Mouse (Mus musculus) megakaryocyte progenitor cell, adult 5-6 weeks (primary cell): ENCODE measurements around the gene Mob3a. TPM values are rescaled to one million over a fixed set of nuclear protein-coding genes. Genes with fewer than 3 reads are reported as not detected.

Experiments
- total RNA-seq, 2 experiments: library from RNA; stranded (forward) in 1 of 2; stranded (reverse) in 1 of 2; fragments of 157-497, 149-512 nt in 1 of 2; fragments of 200-1000 nt in 1 of 2; gene quantifications; 2 replicates each; pipeline versions ENCODE4 v1.2.3 to v1.2.4; 2015 to 2017

Gene Mob3a
- total RNA-seq, 2 experiments from 2014 or later: 31.9 to 39.0 TPM

Other genes starting within 250 kb of the Mob3a start
- gene Onecut3, start 207.1 kb downstream of the Mob3a start, total RNA-seq (2015): not detected in 2 replicates
- not detected in 2 replicates for gene Onecut3, start 207.1 kb downstream of the Mob3a start, total RNA-seq (2017)
- gene Atp8b3, start 162.9 kb downstream of the Mob3a start, total RNA-seq (2015): not detected in 2 replicates
- not detected in 2 replicates for gene Atp8b3, start 162.9 kb downstream of the Mob3a start, total RNA-seq (2017)
- 34.1 and 35.2 TPM in 2 replicates for gene Rexo1, start 140.4 kb downstream of the Mob3a start, total RNA-seq (2015)
- 17.1 and 19.2 TPM in 2 replicates for gene Rexo1, start 140.4 kb downstream of the Mob3a start, total RNA-seq (2017)
- gene Klf16, start 124.7 kb downstream of the Mob3a start, total RNA-seq (2015): 5.3 and 5.4 TPM in 2 replicates
- 4.3 and 6.0 TPM in 2 replicates for gene Klf16, start 124.7 kb downstream of the Mob3a start, total RNA-seq (2017)
- gene Abhd17a, start 111.6 kb downstream of the Mob3a start, total RNA-seq (2015): 59.7 and 79.8 TPM in 2 replicates
- 20.5 and 29.4 TPM in 2 replicates for gene Abhd17a, start 111.6 kb downstream of the Mob3a start, total RNA-seq (2017)
- 25.9 and 27.2 TPM in 2 replicates for gene Scamp4, start 99.1 kb downstream of the Mob3a start, total RNA-seq (2015)
- gene Scamp4, start 99.1 kb downstream of the Mob3a start, total RNA-seq (2017): 11.2 and 15.9 TPM in 2 replicates
- 0.57 and 0.81 TPM in 2 replicates for gene Adat3, start 99.1 kb downstream of the Mob3a start, total RNA-seq (2015)
- 0.08 TPM in 1 of 2 replicates, not detected in the other for gene Adat3, start 99.1 kb downstream of the Mob3a start, total RNA-seq (2017)
- gene Gm49322, start 96.0 kb downstream of the Mob3a start, total RNA-seq (2015): 0.17 and 0.57 TPM in 2 replicates
- 0.61 TPM in 1 of 2 replicates, not detected in the other for gene Gm49322, start 96.0 kb downstream of the Mob3a start, total RNA-seq (2017)
- gene Csnk1g2, start 79.1 kb downstream of the Mob3a start, total RNA-seq (2015): 39.1 and 43.1 TPM in 2 replicates
- 127 and 171 TPM in 2 replicates for gene Csnk1g2, start 79.1 kb downstream of the Mob3a start, total RNA-seq (2017)
- 10.5 and 13.2 TPM in 2 replicates for gene Btbd2, start 44.9 kb downstream of the Mob3a start, total RNA-seq (2015)
- 19.9 and 25.7 TPM in 2 replicates for gene Btbd2, start 44.9 kb downstream of the Mob3a start, total RNA-seq (2017)
- 40.1 and 46.2 TPM in 2 replicates for gene Mknk2, start 23.9 kb downstream of the Mob3a start, total RNA-seq (2015)
- gene Mknk2, start 23.9 kb downstream of the Mob3a start, total RNA-seq (2017): 32.8 and 44.4 TPM in 2 replicates
- gene Izumo4, start 207 bp upstream of the Mob3a start, total RNA-seq (2015): 7.0 and 13.6 TPM in 2 replicates
- 1.7 and 4.3 TPM in 2 replicates for gene Izumo4, start 207 bp upstream of the Mob3a start, total RNA-seq (2017)
- 31.5 and 40.3 TPM in 2 replicates for gene Ap3d1, start 40.3 kb upstream of the Mob3a start, total RNA-seq (2015)
- 34.7 and 48.7 TPM in 2 replicates for gene Ap3d1, start 40.3 kb upstream of the Mob3a start, total RNA-seq (2017)
- gene Dot1l, start 53.2 kb upstream of the Mob3a start, total RNA-seq (2015): 29.2 and 34.8 TPM in 2 replicates
- 9.0 and 9.7 TPM in 2 replicates for gene Dot1l, start 53.2 kb upstream of the Mob3a start, total RNA-seq (2017)
- gene Sf3a2, start 96.2 kb upstream of the Mob3a start, total RNA-seq (2015): 74.9 and 78.4 TPM in 2 replicates
- 11.5 and 19.0 TPM in 2 replicates for gene Sf3a2, start 96.2 kb upstream of the Mob3a start, total RNA-seq (2017)
- 64.8 and 78.7 TPM in 2 replicates for gene Plekhj1, start 96.6 kb upstream of the Mob3a start, total RNA-seq (2015)
- 32.6 and 43.9 TPM in 2 replicates for gene Plekhj1, start 96.6 kb upstream of the Mob3a start, total RNA-seq (2017)
- gene Amh, start 103.3 kb upstream of the Mob3a start, total RNA-seq (2015): not detected in 2 replicates
- 0.14 TPM in 1 of 2 replicates, not detected in the other for gene Amh, start 103.3 kb upstream of the Mob3a start, total RNA-seq (2017)
- not detected in 2 replicates for gene Jsrp1, start 111.5 kb upstream of the Mob3a start, total RNA-seq (2015)
- not detected in 2 replicates for gene Jsrp1, start 111.5 kb upstream of the Mob3a start, total RNA-seq (2017)
- gene Oaz1, start 124.7 kb upstream of the Mob3a start, total RNA-seq (2015): 1,168 and 1,276 TPM in 2 replicates
- gene Oaz1, start 124.7 kb upstream of the Mob3a start, total RNA-seq (2017): 222 and 291 TPM in 2 replicates
- gene Lingo3, start 142.1 kb upstream of the Mob3a start, total RNA-seq (2015): not detected in 2 replicates
- gene Lingo3, start 142.1 kb upstream of the Mob3a start, total RNA-seq (2017): not detected in 2 replicates
- 125 and 137 TPM in 2 replicates for gene Lsm7, start 153.2 kb upstream of the Mob3a start, total RNA-seq (2015)
- gene Lsm7, start 153.2 kb upstream of the Mob3a start, total RNA-seq (2017): 307 and 354 TPM in 2 replicates
- gene Sppl2b, start 153.3 kb upstream of the Mob3a start, total RNA-seq (2015): 17.7 and 18.2 TPM in 2 replicates
- gene Sppl2b, start 153.3 kb upstream of the Mob3a start, total RNA-seq (2017): 29.4 and 39.4 TPM in 2 replicates
- not detected in 2 replicates for gene Tmprss9, start 169.9 kb upstream of the Mob3a start, total RNA-seq (2015)
- gene Tmprss9, start 169.9 kb upstream of the Mob3a start, total RNA-seq (2017): not detected in 2 replicates
- gene Timm13, start 199.0 kb upstream of the Mob3a start, total RNA-seq (2015): 132 and 150 TPM in 2 replicates
- 55.3 and 100 TPM in 2 replicates for gene Timm13, start 199.0 kb upstream of the Mob3a start, total RNA-seq (2017)
- 11.7 and 13.9 TPM in 2 replicates for gene Lmnb2, start 216.3 kb upstream of the Mob3a start, total RNA-seq (2015)
- gene Lmnb2, start 216.3 kb upstream of the Mob3a start, total RNA-seq (2017): 49.3 and 56.9 TPM in 2 replicates
- 18.7 and 20.7 TPM in 2 replicates for gene Gadd45b, start 228.1 kb upstream of the Mob3a start, total RNA-seq (2015)
- gene Gadd45b, start 228.1 kb upstream of the Mob3a start, total RNA-seq (2017): 17.6 and 17.9 TPM in 2 replicates